Mouse (Mus musculus): ENCODE results near the gene Cela1.

The Cela1 gene

GRCm38 (mm10) chr15:100667871-100668545 lies 19.7 kb downstream of the Cela1 start:
- DNase-seq: no peak

- no peak for DNase-seq
Measured at GRCm38 (mm10) chr15:100667420-100667819, 20.3 kb downstream of the Cela1 start.

GRCm38 (mm10) chr15:100666851-100667250 lies 20.9 kb downstream of the Cela1 start:
- no peak for DNase-seq

- DNase-seq: peak; percentile 48
Measured at GRCm38 (mm10) chr15:100666219-100666696, 21.5 kb downstream of the Cela1 start.

- no peak for DNase-seq
Measured at GRCm38 (mm10) chr15:100665411-100666218, 22.1 kb downstream of the Cela1 start.

- DNase-seq: peak; percentile 69
Measured at GRCm38 (mm10) chr15:100664813-100665274, 22.9 kb downstream of the Cela1 start.

- DNase-seq: no peak
Measured at GRCm38 (mm10) chr15:100660805-100661204, 26.9 kb downstream of the Cela1 start.

GRCm38 (mm10) chr15:100660306-100660705 lies 27.4 kb downstream of the Cela1 start:
- DNase-seq: no peak

GRCm38 (mm10) chr15:100655201-100655600 lies 32.5 kb downstream of the Cela1 start:
- no peak for DNase-seq

- DNase-seq: no peak
Measured at GRCm38 (mm10) chr15:100654271-100654670, 33.5 kb downstream of the Cela1 start.

GRCm38 (mm10) chr15:100651610-100652009 lies 36.1 kb downstream of the Cela1 start:
- DNase-seq: no peak

- no peak for DNase-seq
Measured at GRCm38 (mm10) chr15:100650111-100650510, 37.6 kb downstream of the Cela1 start.

- DNase-seq: no peak
Measured at GRCm38 (mm10) chr15:100646161-100646560, 41.6 kb downstream of the Cela1 start.

GRCm38 (mm10) chr15:100642451-100642850 lies 45.3 kb downstream of the Cela1 start:
- no peak for DNase-seq

GRCm38 (mm10) chr15:100641226-100641810 lies 46.4 kb downstream of the Cela1 start:
- DNase-seq: no peak

- no peak for DNase-seq
Measured at GRCm38 (mm10) chr15:100639972-100640750, 47.6 kb downstream of the Cela1 start.

- DNase-seq: peak; percentile 80
Measured at GRCm38 (mm10) chr15:100637661-100638060, 50.1 kb downstream of the Cela1 start.

GRCm38 (mm10) chr15:100636700-100637501 lies 50.8 kb downstream of the Cela1 start, which contains the start of gene Smagp:
Smagp (minus strand) TSS chr15:100636940.
- DNase-seq: peak; percentile 62

- DNase-seq: no peak
Measured at GRCm38 (mm10) chr15:100635851-100636645, 51.7 kb downstream of the Cela1 start.

- DNase-seq: no peak
Measured at GRCm38 (mm10) chr15:100635239-100635638, 52.5 kb downstream of the Cela1 start.

- DNase-seq: no peak
Measured at GRCm38 (mm10) chr15:100633341-100633740, 54.4 kb downstream of the Cela1 start.
